Mouse (Mus musculus) spleen, postnatal 36 days (tissue): Measurements from ENCODE around the gene Actl10.

Experiments
- DNase-seq, 2 experiments: peaks; one replicate each; pipeline ENCODE4 v3.0.0; 2022; ENCODE audit warnings: low spot score in 2 of 2, mixed read lengths in 1 of 2

The Actl10 gene

DNA sequence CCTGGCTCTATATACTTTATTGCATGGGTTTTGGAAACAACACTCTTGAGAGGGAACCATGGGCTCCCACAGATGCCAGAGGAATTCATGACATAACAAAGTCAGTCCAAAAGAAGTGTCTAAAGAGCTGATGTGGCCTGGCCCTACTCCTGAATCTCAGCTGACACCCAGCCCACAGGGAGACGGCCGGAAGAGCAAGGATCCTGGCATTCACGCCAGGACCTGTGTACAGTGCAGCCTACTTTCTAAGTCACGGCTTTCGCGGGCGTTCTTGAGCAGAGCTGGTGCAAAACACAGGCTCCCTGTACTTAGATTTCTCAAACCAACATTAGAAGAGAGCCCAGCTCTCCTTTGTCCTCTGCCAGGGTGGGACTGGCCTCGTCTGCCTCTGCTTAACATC, 29.0 kb downstream of the Actl10 start:
- DNase-seq = no peak

DNA sequence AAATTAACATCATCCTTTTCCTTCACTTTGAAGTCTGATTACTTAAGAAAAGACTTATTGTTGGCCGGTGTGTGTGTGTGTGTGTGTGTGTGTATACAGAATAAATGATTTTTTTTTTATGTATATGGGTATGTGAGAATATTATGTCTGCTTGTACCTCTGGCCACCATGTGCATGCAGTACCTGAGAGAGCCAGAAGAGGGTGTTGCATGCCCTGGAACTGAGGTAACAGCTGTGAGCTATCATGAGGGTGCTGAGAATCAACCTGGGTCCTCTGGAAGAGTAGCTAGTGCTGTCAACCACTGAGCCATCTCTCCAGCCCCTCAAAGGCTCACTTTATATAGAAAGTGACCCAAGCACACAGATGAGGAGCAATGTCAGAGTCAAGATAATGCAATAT, 29.8 kb downstream of the Actl10 start:
- no peak for DNase-seq

DNA sequence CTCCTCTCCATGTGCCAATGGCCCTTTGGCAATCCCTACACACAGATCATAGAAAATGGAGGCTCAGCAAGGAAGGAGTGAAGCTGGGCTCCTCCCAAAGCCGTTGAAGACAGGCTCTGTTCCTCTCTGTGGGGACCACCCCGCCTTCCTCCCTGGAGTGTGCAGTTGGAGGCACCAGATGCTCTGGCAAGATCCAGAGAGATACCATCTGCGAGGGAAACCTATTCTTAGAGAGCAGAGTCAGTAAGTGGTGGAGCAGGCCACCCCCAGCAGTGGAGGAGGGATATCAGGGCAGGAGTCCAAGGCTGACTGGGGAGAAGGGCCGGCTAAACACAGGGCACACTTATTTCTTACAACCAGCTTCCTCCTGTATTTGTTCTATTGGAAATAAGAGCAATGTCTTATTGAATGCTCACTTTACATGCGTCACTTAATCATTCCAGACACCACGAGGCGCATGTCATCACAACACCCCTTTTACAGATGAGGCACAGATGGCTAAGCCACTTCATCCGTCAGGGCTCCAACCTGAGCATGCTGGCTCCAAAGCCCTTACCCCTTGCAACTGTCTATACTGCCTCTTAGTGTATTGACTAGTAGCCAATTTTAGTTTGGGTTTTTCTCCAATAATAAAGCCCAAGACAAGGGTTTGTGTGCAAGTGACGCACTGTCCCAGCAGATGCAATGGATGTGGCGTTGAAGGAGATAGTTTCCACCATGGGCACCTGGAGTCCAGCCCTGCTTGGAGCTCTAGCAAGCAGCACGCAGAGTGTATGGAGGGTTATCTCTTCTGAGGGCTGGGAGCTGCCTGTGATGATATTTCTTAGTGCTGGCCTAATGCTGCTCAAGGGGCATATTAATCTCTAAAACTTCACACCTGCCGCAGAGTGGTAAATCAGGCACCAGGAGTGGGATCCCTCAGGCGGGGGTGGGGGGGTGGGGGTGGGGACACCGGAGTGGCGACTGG, 32.6 kb downstream of the Actl10 start:
- DNase-seq = no peak

DNA sequence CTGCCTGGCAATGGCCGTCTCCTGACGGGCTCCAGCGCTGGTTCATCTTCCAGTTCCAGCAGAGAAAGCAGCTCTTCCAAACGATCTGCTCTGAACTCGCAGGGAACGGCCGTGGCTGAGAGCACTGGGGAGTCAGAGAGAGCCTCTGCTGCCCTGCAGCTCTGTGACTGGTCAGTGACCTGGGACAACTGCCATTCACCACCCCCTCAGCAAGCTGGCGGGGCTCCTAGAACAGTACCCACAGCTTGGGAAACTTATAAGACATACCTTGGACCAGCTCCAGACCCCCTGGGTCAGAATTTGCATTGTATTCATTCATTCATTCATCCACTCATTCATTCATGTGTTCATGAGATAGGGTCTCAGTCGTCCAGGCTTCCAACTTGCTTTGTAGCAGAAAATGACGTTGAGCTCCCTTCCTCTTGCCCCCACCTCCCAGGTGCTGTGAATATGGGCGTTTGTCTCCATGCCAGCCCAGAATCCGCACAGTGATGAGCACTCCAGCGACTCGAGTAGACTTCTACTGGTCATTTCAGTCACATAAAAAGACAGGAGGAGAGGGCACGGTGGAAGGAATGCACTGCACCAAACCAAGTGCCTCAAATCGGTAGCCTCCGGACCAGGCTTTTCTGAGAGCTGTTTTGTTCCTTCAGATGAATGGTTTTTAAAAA, 33.5 kb downstream of the Actl10 start:
- DNase-seq = no peak

DNA sequence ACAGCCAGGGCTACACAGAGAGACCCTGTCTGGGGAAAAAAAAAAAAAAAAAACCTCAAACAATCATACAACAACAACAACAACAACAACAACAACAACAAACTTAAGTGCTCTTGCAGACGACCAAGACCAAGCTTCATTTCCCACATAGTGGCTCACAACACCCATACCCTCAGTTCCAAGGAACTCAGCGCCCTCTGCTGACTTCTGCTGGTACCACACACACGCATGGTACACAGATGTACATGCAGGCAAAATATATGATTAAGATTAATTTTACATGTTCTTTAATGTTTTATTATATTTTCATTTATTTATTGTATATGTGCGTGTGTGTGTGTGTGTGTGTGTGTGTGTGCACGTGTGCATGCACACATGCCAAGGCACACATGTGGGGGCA, 34.8 kb downstream of the Actl10 start:
- DNase-seq = peak in 1 of 2 experiments; percentile 24

DNA sequence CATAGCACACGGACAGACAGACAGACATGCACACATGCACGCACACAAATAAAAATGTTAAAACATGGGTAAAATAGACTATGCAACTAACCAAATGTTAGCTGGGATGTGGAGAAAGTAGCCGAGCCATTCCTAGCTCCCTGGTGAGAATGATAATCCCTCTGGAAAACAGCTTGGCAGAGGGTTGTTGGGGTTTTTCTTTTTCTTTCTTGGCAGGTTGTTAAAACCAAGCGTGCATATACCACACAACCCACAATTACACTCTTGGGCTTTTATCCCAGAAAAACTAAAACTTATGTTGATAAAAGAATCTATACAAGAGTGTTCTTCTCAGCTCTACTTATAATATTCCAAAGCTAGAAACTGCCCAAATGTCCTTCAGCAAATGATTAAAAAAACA, 37.5 kb downstream of the Actl10 start:
- no peak for DNase-seq

DNA sequence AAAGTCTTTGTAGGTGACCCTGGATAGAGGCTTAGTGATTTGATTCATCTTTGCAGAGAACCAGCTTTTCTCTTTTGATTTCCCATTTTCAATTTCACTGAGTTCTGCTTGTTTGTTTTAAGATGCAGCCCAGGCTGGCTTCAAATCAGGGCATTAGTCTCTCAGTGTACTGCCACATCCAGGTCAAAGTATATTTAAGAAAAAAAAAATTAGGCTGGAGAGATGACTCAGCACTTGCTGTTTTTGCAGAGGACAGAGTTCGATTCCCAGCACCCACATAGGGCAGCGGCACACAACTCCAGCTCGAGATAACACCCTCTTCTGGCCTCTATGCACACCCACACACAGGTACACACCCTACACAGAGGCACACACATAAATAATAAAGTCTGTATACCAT, 39.7 kb downstream of the Actl10 start:
- no peak for DNase-seq

DNA sequence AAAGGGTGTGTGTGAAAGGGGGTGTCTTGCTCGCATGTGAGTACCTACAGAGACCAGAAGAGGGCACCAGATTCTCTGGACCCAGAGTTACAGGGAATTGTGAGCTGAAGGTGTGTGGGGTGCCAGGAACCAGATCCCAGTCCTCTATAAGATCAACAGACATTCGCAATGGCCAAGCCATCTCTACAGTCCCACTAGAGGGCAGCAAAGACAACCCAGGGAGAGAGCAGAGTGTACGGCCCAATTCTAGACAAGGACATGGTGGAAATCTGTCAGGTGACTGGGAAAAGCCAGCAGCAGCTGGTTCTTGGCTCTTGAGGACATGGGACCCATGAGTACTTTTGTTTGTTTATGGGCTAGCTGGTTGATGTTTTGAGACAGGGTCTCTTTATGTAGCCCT, 41.4 kb downstream of the Actl10 start:
- peak; percentile 47 to 48 for DNase-seq

DNA sequence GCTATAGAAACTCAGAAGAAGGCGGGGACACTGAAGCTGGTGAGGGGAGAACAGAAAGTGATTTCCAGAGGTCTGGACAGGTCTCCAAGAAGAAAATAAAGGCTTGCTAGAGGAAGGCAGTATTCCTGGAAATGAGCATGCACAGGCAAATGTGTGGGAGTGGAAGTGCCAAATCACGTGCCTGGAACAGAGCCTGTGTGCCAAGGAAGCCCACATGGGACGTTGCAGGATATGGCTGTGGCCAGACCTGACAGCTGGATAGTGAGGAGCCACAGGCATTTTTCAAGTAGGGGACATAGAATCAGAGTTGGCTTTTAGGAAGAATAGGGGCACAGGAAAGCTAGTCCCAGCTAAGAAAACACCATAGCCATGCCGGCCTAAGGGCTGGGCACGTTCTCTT, 44.2 kb downstream of the Actl10 start:
- DNase-seq = no peak

DNA sequence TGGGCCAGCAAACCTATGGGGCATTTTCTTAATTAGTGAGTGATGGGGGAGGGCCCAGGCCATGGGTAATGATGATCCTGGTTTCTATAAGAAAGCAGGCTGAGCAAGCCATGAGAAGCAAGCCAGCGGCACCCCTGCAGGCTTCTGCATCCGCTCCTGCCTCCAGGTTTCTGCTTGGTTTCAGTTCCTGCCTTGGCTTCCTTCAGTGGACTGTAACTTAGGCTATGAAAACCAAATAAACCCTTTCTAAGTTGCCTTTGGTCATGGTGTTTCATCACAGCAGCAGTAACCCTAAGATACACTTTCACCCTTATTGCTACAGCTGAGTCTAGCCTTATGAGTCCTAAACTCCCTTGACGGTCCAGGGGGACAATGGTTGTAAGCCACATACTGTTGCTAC, 45.8 kb downstream of the Actl10 start:
- DNase-seq = peak; percentile 28 to 34

DNA sequence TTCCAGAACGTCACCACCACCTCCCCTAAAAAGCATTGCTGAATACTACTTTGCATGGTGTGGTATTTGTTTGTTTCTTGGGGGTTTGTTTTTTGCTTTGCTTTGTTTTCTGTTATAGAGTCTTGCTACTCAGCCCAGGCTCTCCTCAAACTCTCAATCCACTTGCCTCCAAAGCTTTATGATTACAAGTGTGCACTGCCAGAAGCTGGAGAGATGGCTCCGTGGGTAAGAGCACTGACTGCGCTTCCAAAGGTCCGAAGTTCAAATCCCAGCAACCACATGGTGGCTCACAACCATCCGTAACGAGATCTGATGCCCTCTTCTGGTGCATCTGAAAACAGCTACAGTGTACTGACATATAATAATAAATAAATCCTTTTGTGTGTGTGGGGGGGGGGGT, 49.0 kb downstream of the Actl10 start:
- no peak for DNase-seq

DNA sequence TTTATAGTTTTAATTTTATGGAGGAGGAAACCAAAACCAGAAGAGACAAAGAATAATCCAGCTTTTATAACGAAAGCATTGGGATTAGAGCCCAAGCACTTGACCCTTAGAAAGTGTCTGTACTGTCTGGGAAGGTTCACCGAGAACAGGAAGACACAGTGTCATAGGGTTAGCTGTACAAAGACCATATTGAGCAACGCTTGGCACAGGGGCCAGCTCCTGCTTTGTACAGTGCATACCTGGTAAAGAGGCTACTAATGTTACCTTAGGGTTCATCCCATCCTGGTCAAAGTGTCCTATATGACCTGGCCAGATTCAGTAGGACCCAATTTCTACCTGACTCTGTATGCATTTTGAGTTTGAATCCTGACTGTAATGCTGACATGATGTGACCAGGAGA, 49.7 kb downstream of the Actl10 start:
- DNase-seq = no peak
